Mouse (Mus musculus) lung, postnatal 25 days (tissue): Measurements from ENCODE around the gene Kcnh2.

Experiments used
- DNase-seq: peaks from one replicate; pipeline ENCODE4 v3.0.0; 2022; ENCODE audit warnings: low spot score

The Kcnh2 gene

GRCm38 (mm10) chr5:24378700-24379099 is 27.3 kb upstream of the Kcnh2 start:
- DNase-seq = no peak

GRCm38 (mm10) chr5:24374666-24375328 is 23.4 kb upstream of the Kcnh2 start:
- no peak for DNase-seq

GRCm38 (mm10) chr5:24374216-24374615 is 22.8 kb upstream of the Kcnh2 start:
- no peak for DNase-seq

- no peak for DNase-seq
Observed at GRCm38 (mm10) chr5:24373807-24374206, 22.4 kb upstream of the Kcnh2 start.

- DNase-seq = no peak
Observed at GRCm38 (mm10) chr5:24369767-24370166, 18.4 kb upstream of the Kcnh2 start.

- no peak for DNase-seq
Observed at GRCm38 (mm10) chr5:24366426-24366825, 15.0 kb upstream of the Kcnh2 start.

GRCm38 (mm10) chr5:24365528-24365927 is 14.1 kb upstream of the Kcnh2 start:
- DNase-seq = no peak

- DNase-seq = no peak
Observed at GRCm38 (mm10) chr5:24364963-24365362, 13.6 kb upstream of the Kcnh2 start.

- DNase-seq = no peak
Observed at GRCm38 (mm10) chr5:24364508-24364907, 13.1 kb upstream of the Kcnh2 start, which contains the start of gene Nos3. Nos3 (plus strand) TSS chr5:24364810.

- no peak for DNase-seq
Observed at GRCm38 (mm10) chr5:24364061-24364460, 12.7 kb upstream of the Kcnh2 start.

- no peak for DNase-seq
Observed at GRCm38 (mm10) chr5:24363467-24363866, 12.1 kb upstream of the Kcnh2 start.

GRCm38 (mm10) chr5:24360792-24361454 is 9.5 kb upstream of the Kcnh2 start:
- peak; percentile 82 for DNase-seq

- peak; percentile 76 for DNase-seq
Observed at GRCm38 (mm10) chr5:24357461-24357860, 6.1 kb upstream of the Kcnh2 start.

GRCm38 (mm10) chr5:24356764-24357163 is 5.4 kb upstream of the Kcnh2 start:
- no peak for DNase-seq

GRCm38 (mm10) chr5:24353327-24353726 is 1.9 kb upstream of the Kcnh2 start:
- DNase-seq = no peak

- DNase-seq = no peak
Observed at GRCm38 (mm10) chr5:24352251-24352859, 951 bp upstream of the Kcnh2 start.

- no peak for DNase-seq
Observed at GRCm38 (mm10) chr5:24351701-24352171, 332 bp upstream of the Kcnh2 start.

- no peak for DNase-seq
Observed at GRCm38 (mm10) chr5:24350531-24351250, 713 bp downstream of the Kcnh2 start.

GRCm38 (mm10) chr5:24350073-24350472 is 1.3 kb downstream of the Kcnh2 start:
- DNase-seq = no peak

GRCm38 (mm10) chr5:24348546-24348945 is 2.9 kb downstream of the Kcnh2 start:
- no peak for DNase-seq

GRCm38 (mm10) chr5:24348128-24348527 is 3.3 kb downstream of the Kcnh2 start:
- peak; percentile 79 for DNase-seq

- no peak for DNase-seq
Observed at GRCm38 (mm10) chr5:24347186-24347875, 4.1 kb downstream of the Kcnh2 start.
